Mouse (Mus musculus) liver, postnatal 0 days (tissue): Measurements from ENCODE around the gene Fev. TPM values are rescaled to one million over a fixed set of nuclear protein-coding genes. Genes with fewer than 3 reads are reported as not detected.

Source experiments
- ATAC-seq: fragments of 200-750 bp; cut with Nextera tagmentation; 2 replicates; pipeline ENCODE4 v1.8.0; 2017; ENCODE audit warnings: mild to moderate bottlenecking, moderate library complexity
- DNase-seq: peaks from one replicate; pipeline ENCODE4 v3.0.0-alpha.2; 2016
- H3K27ac ChIP-seq: fragments of 300-500 bp; sonication (generic); 2 replicates; pipeline ENCODE4 v1.5.1; 2014; ENCODE audit warnings: antibody characterized with exemption, moderate library complexity, mild to moderate bottlenecking, low read depth
- H3K27me3 ChIP-seq: fragments of 300-500 bp; sonication (generic); 2 replicates; pipeline ENCODE4 v1.6.1; 2014; ENCODE audit warnings: low read length, control low read depth, mixed read lengths; ENCODE audit not compliant: insufficient read depth
- H3K36me3 ChIP-seq: fragments of 300-500 bp; sonication (generic); replicated peaks from 2 replicates; pipeline ENCODE4 v1.6.1; 2014; ENCODE audit warnings: mild to moderate bottlenecking, control low read depth, low read length, moderate library complexity, mixed read lengths; ENCODE audit not compliant: insufficient read depth
- H3K4me1 ChIP-seq: fragments of 300-500 bp; sonication (generic); 2 replicates; pipeline ENCODE4 v1.6.1; 2014; ENCODE audit warnings: antibody characterized with exemption, mild to moderate bottlenecking, control low read depth; ENCODE audit not compliant: insufficient read depth
- H3K4me2 ChIP-seq: fragments of 300-500 bp; sonication (generic); 2 replicates; pipeline ENCODE4 v1.6.1; 2014; ENCODE audit warnings: low read depth, mild to moderate bottlenecking, low read length, moderate library complexity, mixed read lengths
- H3K4me3 ChIP-seq: fragments of 300-500 bp; sonication (generic); 2 replicates; pipeline ENCODE4 v1.5.1; 2014; ENCODE audit warnings: low read depth, low read length
- H3K9ac ChIP-seq: fragments of 300-500 bp; sonication (generic); replicated peaks from 2 replicates; pipeline ENCODE4 v1.6.1; 2014; ENCODE audit warnings: mild to moderate bottlenecking, moderate library complexity
- H3K9me3 ChIP-seq: fragments of 300-500 bp; sonication (generic); 2 replicates; pipeline ENCODE4 v1.6.1; 2016; ENCODE audit warnings: mild to moderate bottlenecking, control low read depth, low read length, mixed read lengths
- CTCF ChIP-seq: sonication (generic); IDR thresholded peaks from 2 replicates; pipeline ENCODE4 v1.5.1; 2016; ENCODE audit warnings: antibody characterized with exemption, low read depth
- EP300 ChIP-seq: IDR thresholded peaks from 2 replicates; pipeline ENCODE4 v1.6.1; 2016; ENCODE audit warnings: antibody characterized with exemption, low read depth, mild to moderate bottlenecking
- WGBS: fragments of 180-500 bp; shearing (Covaris S2); extraction: QIAGEN DNeasy Blood & Tissue Kit; methylation state at CpG from one replicate; pipeline ENCODE4 v1.1.7; 2014; ENCODE audit not compliant: insufficient replicate concordance; 5-methylcytosine and 5-hydroxymethylcytosine counted together
- polyA plus RNA-seq: library from polyadenylated mRNA; unstranded; fragments of >200 nt; fragmentation: Nextera tagmentation; extraction: Ambion mirVana; gene quantifications from 2 replicates; pipeline ENCODE4 v1.2.1, GENCODE M21; 2015

Fev gene
- polyA plus RNA-seq, 1 experiment from 2014 or later, result 0.20 TPM

DNA sequence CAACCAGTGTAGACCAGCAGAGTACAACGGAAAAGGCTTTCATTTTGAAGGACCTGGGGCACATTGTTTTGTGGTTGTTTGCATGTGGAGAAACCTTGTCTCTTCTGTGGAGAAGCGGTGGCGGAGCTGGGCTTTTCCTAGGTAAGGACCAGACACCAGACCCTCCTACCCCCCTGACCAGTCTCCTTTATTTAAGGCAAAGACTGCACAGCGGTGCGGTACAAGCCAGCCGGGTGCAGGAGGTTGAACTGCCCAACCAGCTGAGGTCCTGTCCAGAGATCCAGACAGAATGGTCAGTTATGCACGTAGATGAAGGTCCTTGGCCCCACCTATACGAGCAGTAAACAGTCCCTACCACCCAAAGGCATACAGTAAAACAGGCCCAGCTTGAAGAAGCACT lies 2.4 kb downstream of the Fev start:
- ATAC-seq (no peak), DNase-seq (no peak)
- no peak for TF ChIP-seq CTCF
- TF ChIP-seq EP300, result no peak
- H3K27ac ChIP-seq, result no peak overlapping the region
- WGBS, result 5% methylated on average over 8 of the region's 8 CpGs
- H3K27me3 ChIP-seq, result peaks cover 76% of the 10 kb centered on the region
- H3K4me2 ChIP-seq, result peak overlapping the region; percentile 42
- no peak overlapping the region for H3K9ac ChIP-seq
- H3K36me3 ChIP-seq, result no peaks in the 10 kb centered on the region
- H3K9me3 ChIP-seq, result no peaks in the 10 kb centered on the region
- H3K4me1 ChIP-seq, result peaks cover 3% of the 10 kb centered on the region; the same call in 1 of the 2 replicates
- H3K4me3 ChIP-seq, result no peak overlapping the region

DNA sequence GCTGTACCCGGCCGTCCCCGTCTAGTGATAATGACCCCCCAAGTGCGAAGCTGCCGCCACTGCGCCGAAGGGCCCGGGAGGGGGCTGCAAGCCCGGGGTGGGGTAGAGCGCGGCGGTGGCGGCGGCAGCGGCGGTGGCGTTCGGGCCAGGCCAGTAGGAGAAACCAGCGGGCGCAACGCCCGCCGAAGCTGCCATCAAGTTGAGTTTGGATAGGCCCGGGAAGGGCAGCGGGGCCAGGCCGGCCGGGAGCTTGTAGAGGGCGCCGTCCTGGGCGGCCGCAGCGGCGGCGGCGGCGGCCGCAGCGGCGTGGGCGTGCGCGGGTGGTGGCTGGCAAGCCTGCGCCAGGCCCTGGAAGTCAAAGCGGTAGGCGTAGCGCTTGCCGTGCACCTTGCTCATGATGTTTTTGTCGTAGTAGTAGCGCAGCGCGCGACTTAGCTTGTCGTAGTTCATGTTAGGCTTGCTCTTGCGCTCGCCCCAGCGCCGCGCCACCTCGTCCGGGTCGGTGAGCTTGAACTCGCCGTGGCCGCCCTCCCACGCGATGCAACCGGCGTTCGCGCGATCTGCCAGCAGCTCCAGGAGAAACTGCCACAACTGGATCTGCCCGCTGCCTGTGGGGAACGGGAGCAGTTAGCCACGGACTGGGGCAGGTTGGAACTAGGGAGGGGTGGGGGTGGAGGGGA lies 3.0 kb downstream of the Fev start:
- Histone ChIP-seq H3K36me3 (no peaks in the 10 kb centered on the region), H3K4me1 (peaks cover 3% of the 10 kb centered on the region; the same call in 1 of the 2 replicates), H3K9me3 (no peaks in the 10 kb centered on the region), H3K4me3 (peak overlapping the region; percentile 13), H3K4me2 (peak overlapping the region; percentile 42), H3K9ac (no peak overlapping the region), H3K27ac (no peak overlapping the region), H3K27me3 (peaks cover 76% of the 10 kb centered on the region)
- TF ChIP-seq CTCF (no peak), EP300 (no peak)
- 2% methylated on average over 66 of the region's 74 CpGs for WGBS
- no peak for DNase-seq
- ATAC-seq, result no peak

DNA sequence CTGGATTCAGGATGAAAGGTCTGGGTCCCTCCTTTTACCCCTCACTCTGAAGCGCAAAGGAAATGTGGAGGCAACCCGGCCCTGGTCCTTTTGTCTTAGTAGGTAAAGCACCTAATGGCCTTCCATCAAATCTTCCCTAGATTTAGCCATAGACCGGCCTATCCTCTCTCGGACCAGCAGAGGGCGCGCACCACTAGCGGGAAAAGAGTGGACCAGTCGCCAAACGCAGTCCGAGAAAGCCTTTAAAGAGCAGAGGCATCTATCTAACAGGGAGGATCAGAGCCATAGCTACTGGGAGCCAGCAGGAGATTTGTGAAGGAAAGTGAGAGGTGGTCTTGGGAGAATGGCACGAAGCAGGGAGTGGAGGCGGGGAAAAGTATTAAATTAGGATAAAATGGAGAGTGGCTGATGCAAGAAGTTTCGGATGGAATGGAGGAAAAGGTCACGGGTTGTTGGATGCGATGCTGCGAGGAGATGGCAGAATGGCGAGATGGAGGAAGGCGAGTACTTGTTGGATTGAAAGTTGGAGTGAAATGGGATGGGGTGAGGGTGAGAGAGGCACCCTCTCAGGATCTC lies 4.3 kb downstream of the Fev start:
- Histone ChIP-seq H3K27ac (no peak overlapping the region), H3K9me3 (no peaks in the 10 kb centered on the region), H3K4me2 (no peak overlapping the region), H3K4me1 (peaks cover 3% of the 10 kb centered on the region; the same call in 1 of the 2 replicates), H3K4me3 (no peak overlapping the region), H3K27me3 (peaks cover 65% of the 10 kb centered on the region), H3K36me3 (no peaks in the 10 kb centered on the region), H3K9ac (no peak overlapping the region)
- no peak for TF ChIP-seq EP300
- TF ChIP-seq CTCF, result peak; percentile 88
- DNase-seq (peak; percentile 73), ATAC-seq (no peak)
- WGBS, result 4% methylated on average over 18 of the region's 18 CpGs

DNA sequence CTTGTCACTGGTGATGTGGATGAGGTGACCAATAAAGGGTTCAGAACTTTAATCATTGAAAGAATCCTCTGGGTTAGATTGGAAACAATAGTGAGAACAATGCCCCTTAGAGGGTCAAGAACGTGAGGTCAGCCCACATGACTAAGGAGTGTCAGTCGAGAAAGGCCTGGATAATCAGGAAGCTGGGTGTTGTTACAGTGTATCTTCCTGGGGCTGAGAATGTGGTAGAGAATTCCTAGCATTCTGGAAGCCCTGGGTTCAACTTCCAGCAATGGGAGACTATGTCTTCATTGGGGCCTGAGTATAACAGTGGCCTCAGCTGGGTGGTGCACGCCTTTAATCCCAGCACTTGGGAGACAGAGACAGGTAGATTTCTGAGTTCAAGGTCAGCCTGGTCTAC lies 8.0 kb downstream of the Fev start:
- Histone ChIP-seq H3K27ac (no peak overlapping the region), H3K4me3 (no peak overlapping the region), H3K4me2 (no peak overlapping the region), H3K9me3 (no peaks in the 10 kb centered on the region), H3K9ac (no peak overlapping the region), H3K4me1 (no peaks in the 10 kb centered on the region), H3K36me3 (no peaks in the 10 kb centered on the region), H3K27me3 (peaks cover 28% of the 10 kb centered on the region)
- WGBS, result 37% methylated on average over 3 of the region's 3 CpGs
- no peak for ATAC-seq
- TF ChIP-seq EP300, result no peak
- TF ChIP-seq CTCF, result no peak
- DNase-seq, result no peak

DNA sequence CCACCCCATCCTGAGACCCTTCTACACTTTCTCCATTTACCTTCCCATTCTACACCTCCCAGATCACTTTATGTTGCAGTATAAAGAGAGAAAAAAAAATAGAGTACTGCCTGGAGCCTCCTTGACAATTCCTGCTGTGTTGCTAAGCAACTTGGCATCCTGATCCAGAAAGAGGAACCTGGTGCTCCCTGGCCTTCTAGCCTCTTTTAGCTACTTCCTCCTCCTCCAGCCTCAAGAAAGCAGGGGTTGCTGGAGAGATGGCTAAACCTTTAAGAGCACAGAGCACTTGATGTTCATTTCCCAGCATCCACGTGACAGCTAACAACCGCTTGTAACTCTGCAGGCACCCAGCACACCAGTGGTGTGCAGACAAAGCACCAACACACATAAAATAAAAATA lies 13.0 kb downstream of the Fev start:
- no peak overlapping the region for H3K27ac ChIP-seq
- no peak overlapping the region for H3K4me3 ChIP-seq
- DNase-seq, result no peak
- peaks cover 3% of the 10 kb centered on the region; the same call in 1 of the 2 replicates for H3K27me3 ChIP-seq
- H3K9ac ChIP-seq, result no peak overlapping the region
- no peaks in the 10 kb centered on the region for H3K36me3 ChIP-seq
- TF ChIP-seq CTCF (no peak), EP300 (no peak)
- ATAC-seq, result no peak
- 31% methylated on average over 2 of the region's 2 CpGs for WGBS
- H3K9me3 ChIP-seq, result no peaks in the 10 kb centered on the region
- no peak overlapping the region for H3K4me2 ChIP-seq
- no peaks in the 10 kb centered on the region for H3K4me1 ChIP-seq

DNA sequence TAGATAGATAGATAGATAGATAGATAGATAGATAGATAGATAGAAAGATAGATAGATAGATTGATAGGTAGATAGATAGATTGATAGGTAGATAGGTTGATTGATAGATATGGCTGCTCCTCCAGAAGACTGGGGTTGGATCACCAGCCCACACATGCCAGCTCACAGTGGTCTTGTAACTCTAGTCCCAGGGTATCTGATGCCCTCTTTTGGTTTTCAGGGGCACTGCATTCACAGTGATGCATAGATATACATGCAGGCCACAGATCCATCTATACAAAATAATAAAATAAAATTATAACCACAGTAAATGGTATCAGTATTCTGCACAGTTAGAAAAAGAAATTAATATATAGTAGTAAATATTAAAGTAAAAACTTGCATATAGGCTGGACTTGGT lies 23.4 kb downstream of the Fev start:
- peaks cover 40% of the 10 kb centered on the region for H3K27me3 ChIP-seq
- H3K9me3 ChIP-seq, result no peaks in the 10 kb centered on the region
- no peak for DNase-seq
- ATAC-seq, result no peak
- H3K4me1 ChIP-seq, result no peaks in the 10 kb centered on the region
- TF ChIP-seq CTCF, result 0 out of 2 replicates have a peak, but pooled peaks have one; percentile 11
- no peak for TF ChIP-seq EP300
- H3K36me3 ChIP-seq, result no peaks in the 10 kb centered on the region
- no peak overlapping the region for H3K4me3 ChIP-seq
- H3K9ac ChIP-seq, result no peak overlapping the region
- H3K27ac ChIP-seq, result no peak overlapping the region
- H3K4me2 ChIP-seq, result no peak overlapping the region
